Mouse (Mus musculus) forebrain, embryonic 14.5 days (tissue): Measurements from ENCODE around the gene Olfr976. TPM values are rescaled to one million over a fixed set of nuclear protein-coding genes. Genes with fewer than 3 reads are reported as not detected.

Experiments used
- ATAC-seq: fragments of 200-750 bp; cut with Nextera tagmentation; 2 replicates; pipeline ENCODE4 v1.8.0; 2017; ENCODE audit warnings: mild to moderate bottlenecking, moderate library complexity
- DNase-seq: peaks from one replicate; pipeline ENCODE4 v3.0.0-alpha.2; 2015; ENCODE audit warnings: low spot score
- H3K27ac ChIP-seq: fragments of 300-500 bp; sonication (generic); 2 replicates; pipeline ENCODE4 v1.5.1; 2014; ENCODE audit warnings: low read depth, mild to moderate bottlenecking, control low read depth, low read length, moderate library complexity
- H3K27me3 ChIP-seq: fragments of 300-500 bp; sonication (generic); replicated peaks from 2 replicates; pipeline ENCODE4 v1.6.1; 2014; ENCODE audit warnings: low read length, control low read depth, mixed read lengths; ENCODE audit not compliant: control insufficient read depth, insufficient read depth
- H3K36me3 ChIP-seq: fragments of 300-500 bp; sonication (generic); 2 replicates; pipeline ENCODE4 v1.6.1; 2014; ENCODE audit warnings: low read length, control low read depth; ENCODE audit not compliant: control insufficient read depth, insufficient read depth
- H3K4me1 ChIP-seq: fragments of 300-500 bp; sonication (generic); 2 replicates; pipeline ENCODE4 v1.6.1; 2014; ENCODE audit warnings: antibody characterized with exemption, low read length, control low read depth; ENCODE audit not compliant: control insufficient read depth, insufficient read depth
- H3K4me2 ChIP-seq: fragments of 300-500 bp; sonication (generic); 2 replicates; pipeline ENCODE4 v1.6.1; 2014; ENCODE audit warnings: mild to moderate bottlenecking, control low read depth, low read length
- H3K4me3 ChIP-seq: fragments of 300-500 bp; sonication (generic); 2 replicates; pipeline ENCODE4 v1.5.1; 2014; ENCODE audit warnings: low read depth, low read length, control low read depth
- H3K9ac ChIP-seq: fragments of 300-500 bp; sonication (generic); 2 replicates; pipeline ENCODE4 v1.6.1; 2014; ENCODE audit warnings: mild to moderate bottlenecking, low read length, control low read depth, moderate library complexity
- H3K9me3 ChIP-seq: fragments of 300-500 bp; sonication (generic); replicated peaks from 2 replicates; pipeline ENCODE4 v1.6.1; 2016; ENCODE audit warnings: low read length, control low read depth, mixed read lengths; ENCODE audit not compliant: control insufficient read depth
- WGBS: fragments of 180-500 bp; shearing (Covaris S2); extraction: QIAGEN DNeasy Blood & Tissue Kit; methylation state at CpG from one replicate; pipeline ENCODE4 v1.1.7; 2014; 5-methylcytosine and 5-hydroxymethylcytosine counted together
- polyA plus RNA-seq: library from polyadenylated mRNA; unstranded; fragments of >200 nt; fragmentation: Nextera tagmentation; extraction: Ambion mirVana; gene quantifications from 2 replicates; pipeline ENCODE4 v1.2.1, GENCODE M21; 2014

Gene Olfr976
- polyA plus RNA-seq, 1 experiment from 2014 or later, result not detected

DNA sequence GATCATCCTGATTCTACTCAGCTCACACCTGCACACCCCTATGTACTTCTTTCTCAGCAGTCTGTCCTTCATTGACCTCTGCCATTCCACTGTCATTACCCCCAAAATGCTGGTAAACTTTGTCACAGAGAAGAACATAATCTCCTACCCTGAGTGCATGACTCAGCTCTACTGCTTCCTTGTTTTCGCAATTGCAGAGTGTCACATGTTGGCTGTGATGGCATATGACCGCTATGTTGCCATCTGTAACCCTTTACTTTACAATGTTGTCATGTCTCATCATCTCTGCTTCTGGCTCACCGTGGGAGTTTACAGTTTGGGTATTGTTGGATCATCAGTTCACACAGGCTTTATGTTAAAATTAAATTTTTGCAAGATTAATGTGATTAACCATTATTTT lies 51.0 kb downstream of the Olfr976 start:
- Histone ChIP-seq H3K27me3 (no peaks in the 10 kb centered on the region), H3K4me2 (no peak overlapping the region), H3K27ac (no peak overlapping the region), H3K4me3 (no peak overlapping the region), H3K36me3 (no peaks in the 10 kb centered on the region), H3K4me1 (no peaks in the 10 kb centered on the region), H3K9ac (no peak overlapping the region), H3K9me3 (no peaks in the 10 kb centered on the region)
- ATAC-seq (no peak), DNase-seq (no peak)
- WGBS, result 83% methylated on average over 3 of the region's 3 CpGs

DNA sequence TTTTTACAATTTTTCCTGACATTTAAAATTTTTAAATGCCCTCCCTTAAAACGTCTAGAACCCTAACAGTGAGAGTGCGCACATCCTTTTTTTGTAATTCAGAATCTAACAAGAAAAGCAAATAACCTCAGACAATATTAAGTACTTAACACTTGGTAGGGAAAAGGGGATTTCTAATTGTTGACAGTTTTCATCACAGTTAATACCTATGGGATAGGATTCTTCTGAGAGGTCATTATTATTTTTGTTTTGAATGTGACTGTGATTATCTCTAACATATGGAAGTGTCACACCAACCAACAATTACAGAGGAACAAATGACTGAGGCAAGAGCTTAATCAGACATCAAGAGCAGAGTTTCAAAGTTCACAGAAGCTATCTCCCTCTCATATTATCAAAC lies 53.9 kb downstream of the Olfr976 start, which contains the start of gene Olfr229:
Olfr229 (plus strand) TSS at position 301 of the 400 bp plus-strand sequence.
- 75% methylated on average over 2 of the region's 2 CpGs for WGBS
- no peaks in the 10 kb centered on the region for H3K4me1 ChIP-seq
- no peaks in the 10 kb centered on the region for H3K9me3 ChIP-seq
- no peak within 1 kb of the TSS for H3K4me3 ChIP-seq
- no peaks in the 10 kb centered on the region for H3K36me3 ChIP-seq
- H3K4me2 ChIP-seq, result no peak within 1 kb of the TSS
- ATAC-seq (no peak), DNase-seq (no peak)
- no peak within 1 kb of the TSS for H3K9ac ChIP-seq
- H3K27me3 ChIP-seq, result no peaks in the 10 kb centered on the region
- H3K27ac ChIP-seq, result no peak within 1 kb of the TSS

DNA sequence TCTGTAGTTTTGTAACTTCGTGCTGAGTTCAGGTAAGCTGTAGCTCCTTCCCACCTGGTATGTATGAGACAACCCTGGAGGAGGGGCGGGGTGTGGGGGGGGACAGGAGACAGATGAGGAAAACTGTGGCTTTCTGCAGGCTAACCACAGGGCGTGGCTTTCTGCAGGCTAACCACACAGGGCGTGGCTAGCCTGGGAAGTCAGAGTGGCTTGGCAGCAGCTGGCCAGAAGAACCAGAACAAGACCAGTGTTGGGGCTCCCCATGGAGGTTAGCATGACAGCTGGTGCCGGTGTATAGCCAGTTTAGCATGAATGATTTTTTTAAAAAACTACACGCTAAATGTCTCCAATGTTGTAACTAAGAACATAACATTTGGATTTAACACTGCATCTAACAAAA lies 55.8 kb downstream of the Olfr976 start:
- no peak overlapping the region for H3K4me3 ChIP-seq
- no peak overlapping the region for H3K27ac ChIP-seq
- no peaks in the 10 kb centered on the region for H3K27me3 ChIP-seq
- no peaks in the 10 kb centered on the region for H3K9me3 ChIP-seq
- no peaks in the 10 kb centered on the region for H3K4me1 ChIP-seq
- ATAC-seq (no peak), DNase-seq (no peak)
- WGBS, result 83% methylated on average over 6 of the region's 6 CpGs
- H3K36me3 ChIP-seq, result no peaks in the 10 kb centered on the region
- no peak overlapping the region for H3K4me2 ChIP-seq
- H3K9ac ChIP-seq, result no peak overlapping the region

Other genes starting within 250 kb of the Olfr976 start
- gene Olfr965, start 249.8 kb downstream of the Olfr976 start, polyA plus RNA-seq, result not detected in 2 replicates
- not detected in 2 replicates for gene Olfr150, start 230.2 kb downstream of the Olfr976 start, polyA plus RNA-seq
- not detected in 2 replicates for gene Olfr967, start 214.9 kb downstream of the Olfr976 start, polyA plus RNA-seq
- gene Olfr968, start 177.9 kb downstream of the Olfr976 start, polyA plus RNA-seq, result not detected in 2 replicates
- gene Olfr969, start 170.2 kb downstream of the Olfr976 start, polyA plus RNA-seq, result not detected in 2 replicates
- not detected in 2 replicates for gene Olfr970, start 152.3 kb downstream of the Olfr976 start, polyA plus RNA-seq
- gene Olfr971, start 124.3 kb downstream of the Olfr976 start, polyA plus RNA-seq, result not detected in 2 replicates
- not detected in 2 replicates for gene Olfr972, start 94.7 kb downstream of the Olfr976 start, polyA plus RNA-seq
- not detected in 2 replicates for gene Olfr229, start 53.8 kb downstream of the Olfr976 start, polyA plus RNA-seq
- gene Olfr974, start 23.6 kb downstream of the Olfr976 start, polyA plus RNA-seq, result not detected in 2 replicates
- gene Olfr975, start 9.1 kb downstream of the Olfr976 start, polyA plus RNA-seq, result not detected in 2 replicates
- not detected in 2 replicates for gene Olfr978, start 31.0 kb upstream of the Olfr976 start, polyA plus RNA-seq
- not detected in 2 replicates for gene Olfr979, start 42.3 kb upstream of the Olfr976 start, polyA plus RNA-seq
- gene Olfr980, start 48.4 kb upstream of the Olfr976 start, polyA plus RNA-seq, result not detected in 2 replicates
- gene Olfr981, start 60.3 kb upstream of the Olfr976 start, polyA plus RNA-seq, result not detected in 2 replicates
- not detected in 2 replicates for gene Olfr982, start 112.7 kb upstream of the Olfr976 start, polyA plus RNA-seq
- gene Olfr983, start 132.5 kb upstream of the Olfr976 start, polyA plus RNA-seq, result not detected in 2 replicates
- gene Olfr984, start 153.1 kb upstream of the Olfr976 start, polyA plus RNA-seq, result not detected in 2 replicates
- not detected in 2 replicates for gene Olfr985, start 169.1 kb upstream of the Olfr976 start, polyA plus RNA-seq
- not detected in 2 replicates for gene Tmem225, start 187.0 kb upstream of the Olfr976 start, polyA plus RNA-seq
- gene Olfr986, start 219.8 kb upstream of the Olfr976 start, polyA plus RNA-seq, result not detected in 2 replicates
- gene Zfp202, start 231.2 kb upstream of the Olfr976 start, polyA plus RNA-seq, result 8.5 and 12.0 TPM in 2 replicates